Mouse (Mus musculus) midbrain, embryonic 11.5 days (tissue): ENCODE measurements around the gene Alg11. TPM values are rescaled to one million over a fixed set of nuclear protein-coding genes. Genes with fewer than 3 reads are reported as not detected.

Source experiments
- polyA plus RNA-seq: library from polyadenylated mRNA; unstranded; fragments of >200 nt; fragmentation: Nextera tagmentation; extraction: Ambion mirVana; gene quantifications from 2 replicates; pipeline ENCODE4 v1.2.1, GENCODE M21; 2014

The Alg11 gene
- polyA plus RNA-seq, 1 experiment from 2014 or later: 32.5 TPM

Other genes with a start within 250 kb of the Alg11 start
- gene Defb50, start 237.2 kb upstream of the Alg11 start, polyA plus RNA-seq: not detected in 2 replicates
- gene Defb2, start 220.8 kb upstream of the Alg11 start, polyA plus RNA-seq: not detected in 2 replicates
- gene Defb10, start 201.8 kb upstream of the Alg11 start, polyA plus RNA-seq: not detected in 2 replicates
- gene Defb9, start 175.3 kb upstream of the Alg11 start, polyA plus RNA-seq: not detected in 2 replicates
- gene Defb11, start 154.3 kb upstream of the Alg11 start, polyA plus RNA-seq: not detected in 2 replicates
- gene Defb15, start 128.0 kb upstream of the Alg11 start, polyA plus RNA-seq: not detected in 2 replicates
- not detected in 2 replicates for gene Defb35, start 122.4 kb upstream of the Alg11 start, polyA plus RNA-seq
- not detected in 2 replicates for gene Defb13, start 114.0 kb upstream of the Alg11 start, polyA plus RNA-seq
- gene Fam90a1a, start 102.0 kb upstream of the Alg11 start, polyA plus RNA-seq: not detected in 2 replicates
- not detected in 2 replicates for gene Ccdc70, start 90.9 kb upstream of the Alg11 start, polyA plus RNA-seq
- gene Atp7b, start 416 bp upstream of the Alg11 start, polyA plus RNA-seq: 1.8 and 2.0 TPM in 2 replicates
- 0.16 TPM in 1 of 2 replicates, not detected in the other for gene Nek5, start 64.3 kb downstream of the Alg11 start, polyA plus RNA-seq
- 8.6 and 8.9 TPM in 2 replicates for gene Nek3, start 105.7 kb downstream of the Alg11 start, polyA plus RNA-seq
- gene Ckap2, start 125.1 kb downstream of the Alg11 start, polyA plus RNA-seq: 74.0 and 77.1 TPM in 2 replicates
- gene Vps36, start 132.1 kb downstream of the Alg11 start, polyA plus RNA-seq: 43.6 and 43.7 TPM in 2 replicates
- 8.3 and 10.5 TPM in 2 replicates for gene Thsd1, start 166.6 kb downstream of the Alg11 start, polyA plus RNA-seq
- not detected in 2 replicates for gene Tpte, start 222.7 kb downstream of the Alg11 start, polyA plus RNA-seq